Mouse (Mus musculus) gastrocnemius, adult 8-10 months (tissue): ENCODE results near the gene Ube2j2. TPM values are rescaled to one million over a fixed set of nuclear protein-coding genes. Genes with fewer than 3 reads are reported as not detected.

Source experiments
- DNase-seq, 2 experiments: peaks; one replicate each; pipeline ENCODE4 v3.0.0; 2022; ENCODE audit warnings: low spot score in 2 of 2
- total RNA-seq, 4 experiments: library from RNA; stranded (reverse); gene quantifications; 2 replicates each; pipeline ENCODE4 v1.2.4; 2022

Gene Ube2j2
- total RNA-seq, result 10 to 100 TPM; 53.4 to 69.1 (median 58.7) TPM

GRCm38 (mm10) chr4:155943534-155944249 lies at the start of gene Ube2j2:
Gene Ube2j2 (plus strand): TSS chr4:155943831.
- DNase-seq, result peak; percentile 91 to 94

DNA sequence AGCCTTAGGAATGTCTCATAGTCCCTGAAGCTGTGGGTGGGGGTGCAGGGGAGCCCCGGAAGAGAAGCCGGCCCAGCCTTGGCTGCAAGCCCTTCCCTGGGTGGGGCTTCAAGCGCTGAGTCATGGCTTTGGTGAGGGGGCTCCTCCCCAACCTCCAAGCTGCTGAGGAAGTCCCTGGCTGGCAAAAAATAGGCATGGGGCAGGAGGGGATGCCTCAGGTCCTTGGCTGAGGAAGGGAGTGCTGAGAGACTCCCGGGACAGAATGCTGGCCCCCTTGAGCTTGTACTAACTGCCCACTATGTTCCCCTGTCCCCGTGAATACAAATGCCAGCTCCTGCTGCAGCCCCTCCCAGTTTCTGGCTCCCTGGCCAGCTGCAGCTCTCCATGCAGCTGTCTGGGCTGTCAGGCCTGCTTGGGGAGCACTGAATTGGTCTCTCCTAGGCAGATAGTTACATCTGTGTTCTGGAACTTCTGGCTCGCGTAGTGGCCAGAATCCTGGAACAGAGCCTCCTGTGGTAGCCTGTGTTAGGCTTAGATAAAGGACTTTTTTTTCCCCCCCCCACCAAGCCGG lies 49.2 kb upstream of the Ube2j2 start:
- DNase-seq, result peak; percentile 78 to 83

DNA sequence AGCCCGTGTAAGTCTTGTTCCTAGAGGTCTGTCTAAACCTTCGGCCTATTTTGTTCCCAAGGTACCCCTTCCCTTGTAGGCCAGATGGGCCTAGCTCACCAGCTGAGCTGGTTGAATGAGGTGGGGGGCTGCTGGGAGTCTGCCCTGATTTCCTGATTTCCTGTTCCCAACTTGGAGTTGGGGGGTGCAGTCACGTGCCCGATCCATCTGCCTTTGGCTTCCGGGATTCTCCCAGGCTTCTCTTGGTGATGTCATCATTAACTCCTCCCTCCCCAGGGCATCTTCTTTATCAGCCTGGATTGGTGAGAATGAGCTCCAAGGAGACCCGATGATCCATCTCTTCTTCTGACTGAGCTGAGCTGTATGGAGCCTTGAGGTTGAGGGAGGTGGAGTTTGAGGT lies 48.4 kb upstream of the Ube2j2 start:
- peak; percentile 56 to 57 for DNase-seq

GRCm38 (mm10) chr4:155895826-155896225 lies 47.8 kb upstream of the Ube2j2 start:
- peak in 1 of 2 experiments; percentile 1 for DNase-seq

GRCm38 (mm10) chr4:155896461-155896860 lies 47.2 kb upstream of the Ube2j2 start:
- peak in 1 of 2 experiments; percentile 1 for DNase-seq

GRCm38 (mm10) chr4:155898318-155898717 lies 45.3 kb upstream of the Ube2j2 start:
- DNase-seq, result no peak

DNA sequence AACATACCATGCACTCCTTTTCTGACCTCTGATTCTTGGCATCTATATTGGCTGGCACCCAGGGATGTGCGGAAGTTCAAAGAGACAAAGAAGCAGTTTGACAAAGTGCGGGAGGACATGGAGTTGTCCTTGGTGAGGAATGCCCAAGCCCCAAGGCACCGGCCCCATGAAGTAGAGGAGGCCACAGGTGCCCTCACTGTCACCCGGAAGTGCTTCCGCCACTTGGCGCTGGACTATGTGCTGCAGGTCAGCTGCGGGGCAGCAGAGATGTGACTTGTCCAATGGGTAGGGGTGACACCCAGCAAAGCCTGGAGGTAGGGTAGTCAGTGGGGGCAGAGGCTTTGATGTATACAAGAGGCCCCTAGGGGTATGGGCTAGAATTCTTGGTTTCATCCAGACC lies 44.3 kb upstream of the Ube2j2 start:
- no peak for DNase-seq

DNA sequence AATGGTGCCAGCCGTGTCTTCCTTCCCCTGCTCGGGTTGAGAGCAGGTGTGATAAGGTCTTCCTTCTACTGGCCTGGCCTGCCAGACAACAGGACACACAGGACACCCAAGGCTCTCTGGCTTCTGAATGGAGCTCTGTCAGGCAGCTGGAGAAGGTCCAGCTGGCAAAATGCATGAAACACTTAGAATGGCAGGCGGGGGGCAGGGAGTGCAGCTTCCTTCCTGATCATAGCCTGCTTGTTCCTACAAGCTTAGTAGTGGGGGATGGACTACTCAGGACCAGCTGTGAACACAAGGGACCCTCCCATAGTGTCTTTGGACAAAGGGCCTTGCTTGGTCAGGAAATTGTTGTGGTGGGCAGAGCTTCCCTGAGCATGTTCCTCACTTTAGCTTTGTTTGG lies 42.4 kb upstream of the Ube2j2 start:
- no peak for DNase-seq

- DNase-seq, result no peak
These were observed 40.4 kb upstream of the Ube2j2 start for GRCm38 (mm10) chr4:155903246-155903645.

- DNase-seq, result peak in 1 of 2 experiments; percentile 2
These were observed 39.1 kb upstream of the Ube2j2 start for GRCm38 (mm10) chr4:155904318-155905102.

GRCm38 (mm10) chr4:155905634-155906033 lies 38.0 kb upstream of the Ube2j2 start:
- DNase-seq, result peak in 1 of 2 experiments; percentile 2

- DNase-seq, result peak in 1 of 2 experiments; percentile 2
These were observed 37.5 kb upstream of the Ube2j2 start for GRCm38 (mm10) chr4:155906125-155906524.

DNA sequence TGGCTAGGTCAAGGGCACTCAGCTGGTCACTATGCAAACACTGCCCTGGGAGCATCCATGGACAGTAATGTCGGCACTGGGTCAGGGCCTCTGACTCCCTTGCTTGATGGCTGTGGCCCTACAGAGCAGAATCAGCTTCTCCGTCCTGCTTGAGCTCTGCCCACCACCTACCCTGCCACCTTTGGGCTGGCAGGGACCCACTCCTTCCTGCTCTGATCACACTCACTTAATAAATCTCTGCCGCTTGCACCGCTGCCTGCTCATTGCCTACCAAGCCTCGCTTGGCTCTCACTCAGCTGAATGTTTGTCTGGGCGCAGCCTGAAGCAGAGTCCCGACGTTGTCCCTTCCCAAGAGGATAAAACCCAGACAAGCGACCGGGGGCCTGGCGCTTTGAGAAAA lies 36.6 kb upstream of the Ube2j2 start:
- peak in 1 of 2 experiments; percentile 2 for DNase-seq

- no peak for DNase-seq
These were observed 35.4 kb upstream of the Ube2j2 start for GRCm38 (mm10) chr4:155908281-155908680.

GRCm38 (mm10) chr4:155908751-155909150 lies 34.9 kb upstream of the Ube2j2 start:
- DNase-seq, result no peak

DNA sequence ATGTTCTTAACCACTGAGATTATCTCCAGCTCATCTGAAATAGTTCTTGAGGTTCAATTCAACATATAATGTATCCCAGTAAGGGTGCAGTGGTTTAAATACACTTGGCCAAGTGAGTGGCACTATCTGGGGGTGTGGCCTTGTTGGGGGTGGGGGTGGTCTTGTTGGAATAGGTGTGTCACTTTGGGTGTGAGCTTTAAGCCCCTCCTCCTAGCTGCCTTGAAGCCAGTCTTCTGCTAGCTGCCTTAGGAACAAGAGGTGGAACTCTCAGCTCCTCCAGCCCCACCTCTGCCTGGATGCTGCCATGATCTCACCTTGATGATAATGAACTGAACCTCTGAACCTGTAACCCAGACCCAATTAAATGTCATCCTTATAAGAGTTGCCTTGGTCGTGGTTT lies 11.6 kb upstream of the Ube2j2 start:
- no peak for DNase-seq

DNA sequence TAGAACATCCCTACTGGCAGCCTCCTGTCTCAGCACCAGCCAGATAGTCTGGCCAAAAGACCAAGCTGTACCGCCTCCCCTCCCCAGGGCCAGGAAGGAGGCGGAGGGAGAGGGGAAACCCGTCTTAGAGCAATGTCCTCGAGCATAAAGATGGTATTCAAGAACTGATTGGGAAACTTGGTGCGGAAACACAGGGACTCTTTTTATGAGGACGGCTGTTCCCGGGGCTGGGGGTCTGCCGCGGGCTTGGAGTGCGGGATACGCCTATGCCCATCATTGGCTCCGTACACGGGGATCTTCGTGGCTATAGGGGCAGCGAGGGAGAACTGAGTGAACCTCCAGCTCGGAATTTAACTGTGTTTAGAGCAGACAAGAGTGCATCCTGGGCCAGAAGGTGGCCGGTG lies 580 bp upstream of the Ube2j2 start:
- peak; percentile 43 to 51 for DNase-seq

- DNase-seq, result no peak
These were observed 640 bp downstream of the Ube2j2 start for GRCm38 (mm10) chr4:155944271-155944670.

- no peak for DNase-seq
These were observed 3.5 kb downstream of the Ube2j2 start for GRCm38 (mm10) chr4:155947094-155947493.

DNA sequence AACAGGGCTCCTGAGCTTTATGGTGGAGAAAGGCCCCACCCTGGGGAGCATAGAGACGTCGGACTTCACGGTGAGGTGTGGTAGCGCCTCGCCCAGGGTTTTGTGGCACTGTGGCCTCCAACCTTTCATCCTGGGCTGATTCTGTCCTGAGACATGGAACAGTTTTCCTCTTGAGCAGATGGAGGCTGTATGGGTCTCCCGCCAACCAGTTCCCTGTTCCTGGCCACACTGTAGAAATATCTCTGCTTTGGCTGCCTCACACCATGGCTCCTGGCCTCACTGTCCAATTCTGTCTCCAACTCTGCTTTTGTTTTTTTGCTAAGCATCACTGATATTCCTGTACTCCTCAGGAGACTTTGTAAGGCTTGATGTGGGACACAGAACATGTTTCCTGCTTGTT lies 11.9 kb downstream of the Ube2j2 start:
- DNase-seq, result no peak

DNA sequence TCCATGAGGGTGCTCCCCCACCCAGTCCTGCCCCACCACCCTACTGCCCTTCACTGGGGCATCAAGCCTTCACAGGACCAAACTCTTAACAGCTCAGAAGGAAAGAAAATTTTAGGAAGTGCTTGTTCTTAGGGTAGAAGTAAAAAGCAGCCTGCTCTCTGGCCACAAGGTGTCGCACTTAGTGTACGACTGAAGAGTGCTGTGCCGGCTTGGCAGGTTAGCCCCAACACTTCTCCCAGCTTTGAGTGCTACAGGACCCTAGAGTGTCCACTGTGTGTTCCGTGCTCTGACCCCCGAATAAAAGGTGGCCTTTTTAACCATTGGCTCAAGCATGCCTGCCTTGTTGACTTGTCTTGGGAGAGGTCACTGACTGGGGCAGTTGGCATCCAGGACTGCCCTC lies 15.6 kb downstream of the Ube2j2 start:
- DNase-seq, result peak; percentile 50 to 62
